Mouse (Mus musculus): ENCODE data around the gene Bcl2l1. TPM values are rescaled to one million over a fixed set of nuclear protein-coding genes. Genes with fewer than 3 reads are reported as not detected.

Bcl2l1 gene
- total and polyA plus RNA-seq, 3 experiments = 48.1 to 102 (median 51.9) TPM

- peaks cover 23% of the 10 kb centered on the region for H3K4me1 ChIP-seq (ENCODE audit: control insufficient read depth, insufficient read depth, low read length)
- H3K27ac ChIP-seq = no peak overlapping the region
- peaks cover 22% of the 10 kb centered on the region for H3K36me3 ChIP-seq (ENCODE audit: control insufficient read depth, insufficient read depth, low read length)
- no peak for DNase-seq
- intact Hi-C loops (cut with DNase I) = no loop called here
- H3K9ac ChIP-seq (ENCODE audit: low read depth, low read length) = no peak overlapping the region
- WGBS = 77% methylated on average over 7 of the region's 7 CpGs
- H3K27me3 ChIP-seq (ENCODE audit: control insufficient read depth, insufficient read depth, low read length) = no peaks in the 10 kb centered on the region
- H3K4me3 ChIP-seq = no peak overlapping the region
- TF ChIP-seq EP300 (IDR thresholded peaks at IDR 0.05; ENCODE audit: insufficient read depth, low read depth, low read length) (no peak), POLR2A (IDR thresholded peaks at IDR 0.05; ENCODE audit: insufficient read depth, low read depth, low read length) (no peak), CTCF (IDR thresholded peaks at IDR 0.05) (no peak)
- peaks cover 10% of the 10 kb centered on the region for H3K79me2 ChIP-seq (replicated peaks; ENCODE audit: control insufficient read depth, insufficient read depth, low read length)
Observed at GRCm38 (mm10) chr2:152799954-152800761, 31.4 kb downstream of the Bcl2l1 start.

- 57% methylated on average over 1 of the region's 1 CpGs for WGBS
- H3K36me3 ChIP-seq (ENCODE audit: control insufficient read depth, insufficient read depth, low read length) = peaks cover 16% of the 10 kb centered on the region
- intact Hi-C loops (cut with DNase I) = no loop called here
- H3K79me2 ChIP-seq (replicated peaks; ENCODE audit: control insufficient read depth, insufficient read depth, low read length) = peaks cover 10% of the 10 kb centered on the region
- DNase-seq = no peak
- no peaks in the 10 kb centered on the region for H3K27me3 ChIP-seq (ENCODE audit: control insufficient read depth, insufficient read depth, low read length)
- no peak for TF ChIP-seq POLR2A (IDR thresholded peaks at IDR 0.05; ENCODE audit: insufficient read depth, low read depth, low read length)
- no peak overlapping the region for H3K4me3 ChIP-seq
- H3K27ac ChIP-seq = no peak overlapping the region; the same call in 1 of the 2 replicates
- H3K9ac ChIP-seq (ENCODE audit: low read depth, low read length) = no peak overlapping the region
- H3K4me1 ChIP-seq (ENCODE audit: control insufficient read depth, insufficient read depth, low read length) = peaks cover 27% of the 10 kb centered on the region
Observed at GRCm38 (mm10) chr2:152797589-152797988, 33.9 kb downstream of the Bcl2l1 start.

- WGBS = 71% methylated on average over 9 of the region's 9 CpGs
Observed at GRCm38 (mm10) chr2:152794281-152794827, 37.2 kb downstream of the Bcl2l1 start.

GRCm38 (mm10) chr2:152793381-152793780 lies 38.1 kb downstream of the Bcl2l1 start:
- WGBS = 60% methylated on average over 5 of the region's 5 CpGs
- Histone ChIP-seq H3K79me2 (replicated peaks; ENCODE audit: control insufficient read depth, insufficient read depth, low read length) (peaks cover 10% of the 10 kb centered on the region), H3K36me3 (ENCODE audit: control insufficient read depth, insufficient read depth, low read length) (peaks cover 40% of the 10 kb centered on the region), H3K4me1 (ENCODE audit: control insufficient read depth, insufficient read depth, low read length) (peaks cover 61% of the 10 kb centered on the region), H3K27ac (peak overlapping the region; percentile 99), H3K4me3 (no peak overlapping the region), H3K9ac (ENCODE audit: low read depth, low read length) (no peak overlapping the region), H3K27me3 (ENCODE audit: control insufficient read depth, insufficient read depth, low read length) (no peaks in the 10 kb centered on the region)
- no peak for DNase-seq
- TF ChIP-seq POLR2A (IDR thresholded peaks at IDR 0.05; ENCODE audit: insufficient read depth, low read depth, low read length) (no peak), CTCF (IDR thresholded peaks at IDR 0.05) (no peak), EP300 (IDR thresholded peaks at IDR 0.05; ENCODE audit: insufficient read depth, low read depth, low read length) (no peak)
- intact Hi-C loops (cut with DNase I) = loop anchor here (2.0 kb wide), 1 partner anchor 13 kb away; no protein-coding TSS in a partner anchor

More at GRCm38 (mm10) chr2:152794281-152794827, 37.2 kb downstream of the Bcl2l1 start:
- intact Hi-C loops (cut with DNase I) = no loop called here
- peaks cover 11% of the 10 kb centered on the region for H3K79me2 ChIP-seq (replicated peaks; ENCODE audit: control insufficient read depth, insufficient read depth, low read length)
- peaks cover 37% of the 10 kb centered on the region for H3K36me3 ChIP-seq (ENCODE audit: control insufficient read depth, insufficient read depth, low read length)
- DNase-seq = no peak
- no peaks in the 10 kb centered on the region for H3K27me3 ChIP-seq (ENCODE audit: control insufficient read depth, insufficient read depth, low read length)
- TF ChIP-seq POLR2A (IDR thresholded peaks at IDR 0.05; ENCODE audit: insufficient read depth, low read depth, low read length) (no peak), CTCF (IDR thresholded peaks at IDR 0.05) (no peak)
- H3K4me3 ChIP-seq = no peak overlapping the region
- H3K4me1 ChIP-seq (ENCODE audit: control insufficient read depth, insufficient read depth, low read length) = peaks cover 52% of the 10 kb centered on the region
- H3K9ac ChIP-seq (ENCODE audit: low read depth, low read length) = no peak overlapping the region
- H3K27ac ChIP-seq = peak overlapping the region; percentile 13

- WGBS = 11% methylated on average over 2 of the region's 2 CpGs
- peak overlapping the region; percentile 99 for H3K27ac ChIP-seq
- peak in 1 of 2 experiments; percentile 58 for DNase-seq
Observed at GRCm38 (mm10) chr2:152792461-152792860, 39.1 kb downstream of the Bcl2l1 start.

GRCm38 (mm10) chr2:152789591-152789999 lies 41.9 kb downstream of the Bcl2l1 start:
- H3K36me3 ChIP-seq (ENCODE audit: control insufficient read depth, insufficient read depth, low read length) = peaks cover 56% of the 10 kb centered on the region
- peak overlapping the region; percentile 22 for H3K9ac ChIP-seq (ENCODE audit: low read depth, low read length)
- intact Hi-C loops (cut with DNase I) = loop anchor here (1.0 kb wide), 1 partner anchor 31 kb away; no protein-coding TSS in a partner anchor
- no peak overlapping the region for H3K4me3 ChIP-seq
- peaks cover 6% of the 10 kb centered on the region for H3K79me2 ChIP-seq (replicated peaks; ENCODE audit: control insufficient read depth, insufficient read depth, low read length)
- DNase-seq = peak; percentile 69 to 76
- peaks cover 74% of the 10 kb centered on the region for H3K4me1 ChIP-seq (ENCODE audit: control insufficient read depth, insufficient read depth, low read length)
- H3K27me3 ChIP-seq (ENCODE audit: control insufficient read depth, insufficient read depth, low read length) = no peaks in the 10 kb centered on the region
- H3K27ac ChIP-seq = peak overlapping the region; percentile 99
- 8% methylated on average over 4 of the region's 4 CpGs for WGBS
- TF ChIP-seq EP300 (IDR thresholded peaks at IDR 0.05; ENCODE audit: insufficient read depth, low read depth, low read length) = peak; percentile 77
- TF ChIP-seq CTCF (IDR thresholded peaks at IDR 0.05) = no peak
- 0 out of 2 replicates have a peak, but pooled peaks have one; percentile 30 for TF ChIP-seq POLR2A (IDR thresholded peaks at IDR 0.05; ENCODE audit: insufficient read depth, low read depth, low read length)

More at GRCm38 (mm10) chr2:152792461-152792860, 39.1 kb downstream of the Bcl2l1 start:
- intact Hi-C loops (cut with DNase I) = loop anchor here (2.0 kb wide), 1 partner anchor 14 kb away; no protein-coding TSS in a partner anchor
- no peak overlapping the region for H3K9ac ChIP-seq (ENCODE audit: low read depth, low read length)
- peaks cover 64% of the 10 kb centered on the region for H3K4me1 ChIP-seq (ENCODE audit: control insufficient read depth, insufficient read depth, low read length)
- H3K4me3 ChIP-seq = no peak overlapping the region
- TF ChIP-seq CTCF (IDR thresholded peaks at IDR 0.05) (no peak), POLR2A (IDR thresholded peaks at IDR 0.05; ENCODE audit: insufficient read depth, low read depth, low read length) (peak; percentile 28; the same call in 1 of the 2 replicates), EP300 (IDR thresholded peaks at IDR 0.05; ENCODE audit: insufficient read depth, low read depth, low read length) (peak; percentile 74; the same call in 1 of the 2 replicates)
- H3K36me3 ChIP-seq (ENCODE audit: control insufficient read depth, insufficient read depth, low read length) = peaks cover 45% of the 10 kb centered on the region
- H3K27me3 ChIP-seq (ENCODE audit: control insufficient read depth, insufficient read depth, low read length) = no peaks in the 10 kb centered on the region
- H3K79me2 ChIP-seq (replicated peaks; ENCODE audit: control insufficient read depth, insufficient read depth, low read length) = peaks cover 8% of the 10 kb centered on the region
